Mouse (Mus musculus): ENCODE measurements around the gene Vamp9. TPM values are rescaled to one million over a fixed set of nuclear protein-coding genes. Genes with fewer than 3 reads are reported as not detected.
A peak's percentile ranks its signal among the peaks of the same experiment; 100 is the strongest.

The Vamp9 gene
- total and polyA plus RNA-seq, 3 experiments: not detected

GRCm38 (mm10) chr5:99953883-99954282 lies 47.8 kb downstream of the Vamp9 start:
- no peak for DNase-seq (ENCODE audit: low read depth, low spot score)
- Histone ChIP-seq H3K27me3 (ENCODE audit: control insufficient read depth in 1 of 2, insufficient read depth in 2 of 2, low read length in 2 of 2) (no peaks in the 10 kb centered on the region), H3K4me3 (ENCODE audit: control insufficient read depth in 1 of 2, insufficient read depth in 1 of 2, low read depth in 2 of 2, low read length in 2 of 2) (no peak overlapping the region), H3K27ac (ENCODE audit: control insufficient read depth, low read depth, low read length) (no peak overlapping the region), H3K36me3 (ENCODE audit: control insufficient read depth in 1 of 2, insufficient read depth in 2 of 2, low read length in 2 of 2) (no peaks in the 10 kb centered on the region), H3K4me1 (ENCODE audit: control insufficient read depth in 1 of 2, insufficient read depth in 2 of 2, low read length in 2 of 2) (no peaks in the 10 kb centered on the region), H3K9me3 (replicated peaks; ENCODE audit: insufficient read depth, low read length) (no peaks in the 10 kb centered on the region), H3K79me2 (ENCODE audit: control insufficient read depth, insufficient read depth, low read length, poor library complexity) (no peaks in the 10 kb centered on the region), H3K9ac (ENCODE audit: control insufficient read depth, low read depth, low read length, poor library complexity, severe bottlenecking) (no peak overlapping the region)
- TF ChIP-seq BHLHE40 (IDR thresholded peaks at IDR 0.05; ENCODE audit: borderline replicate concordance, low read depth, low read length): no peak

- H3K27ac ChIP-seq (ENCODE audit: control insufficient read depth, low read depth, low read length): no peak overlapping the region
- H3K4me1 ChIP-seq (ENCODE audit: control insufficient read depth in 1 of 2, insufficient read depth in 2 of 2, low read length in 2 of 2): no peaks in the 10 kb centered on the region; a peak in 1 of 4 replicates
- TF ChIP-seq USF1 (IDR thresholded peaks at IDR 0.05; ENCODE audit: low read depth, low read length): no peak
- 0 out of 2 replicates have a peak, but pooled peaks have one; percentile 17 for TF ChIP-seq ZMIZ1 (IDR thresholded peaks at IDR 0.05; ENCODE audit: low read depth, low read length)
- peaks cover 9 to 20% of the 10 kb centered on the region in 2 experiments for H3K36me3 ChIP-seq (ENCODE audit: control insufficient read depth in 1 of 2, insufficient read depth in 2 of 2, low read length in 2 of 2)
- H3K79me2 ChIP-seq (ENCODE audit: control insufficient read depth, insufficient read depth, low read length, poor library complexity): peaks cover 1% of the 10 kb centered on the region
- DNase-seq (ENCODE audit: low read depth, low spot score): peak; percentile 33
- H3K27me3 ChIP-seq (ENCODE audit: control insufficient read depth in 1 of 2, insufficient read depth in 2 of 2, low read length in 2 of 2): no peaks in the 10 kb centered on the region
- H3K9ac ChIP-seq (ENCODE audit: control insufficient read depth, low read depth, low read length, poor library complexity, severe bottlenecking): no peak overlapping the region
- no peaks in the 10 kb centered on the region for H3K9me3 ChIP-seq (replicated peaks; ENCODE audit: insufficient read depth, low read length)
- H3K4me3 ChIP-seq (ENCODE audit: control insufficient read depth in 1 of 2, insufficient read depth in 1 of 2, low read depth in 2 of 2, low read length in 2 of 2): no peak overlapping the region
These were observed 52.6 kb downstream of the Vamp9 start for GRCm38 (mm10) chr5:99958666-99959065.

GRCm38 (mm10) chr5:99959236-99959936 lies 53.3 kb downstream of the Vamp9 start:
- Histone ChIP-seq H3K36me3 (ENCODE audit: control insufficient read depth in 1 of 2, insufficient read depth in 2 of 2, low read length in 2 of 2) (peaks cover 14 to 25% of the 10 kb centered on the region in 2 experiments), H3K4me3 (ENCODE audit: control insufficient read depth in 1 of 2, insufficient read depth in 1 of 2, low read depth in 2 of 2, low read length in 2 of 2) (no peak overlapping the region), H3K27me3 (ENCODE audit: control insufficient read depth in 1 of 2, insufficient read depth in 2 of 2, low read length in 2 of 2) (no peaks in the 10 kb centered on the region), H3K27ac (ENCODE audit: control insufficient read depth, low read depth, low read length) (no peak overlapping the region), H3K9ac (ENCODE audit: control insufficient read depth, low read depth, low read length, poor library complexity, severe bottlenecking) (no peak overlapping the region), H3K79me2 (ENCODE audit: control insufficient read depth, insufficient read depth, low read length, poor library complexity) (peaks cover 4% of the 10 kb centered on the region), H3K4me1 (ENCODE audit: control insufficient read depth in 1 of 2, insufficient read depth in 2 of 2, low read length in 2 of 2) (no peaks in the 10 kb centered on the region; a peak in 1 of 4 replicates), H3K9me3 (replicated peaks; ENCODE audit: insufficient read depth, low read length) (no peaks in the 10 kb centered on the region)
- peak in 1 of 2 experiments; percentile 16; a peak in 1 of 4 replicates for TF ChIP-seq POLR2A (IDR thresholded peaks at IDR 0.05; ENCODE audit: control insufficient read depth in 1 of 2, insufficient read depth in 1 of 2, low read depth in 1 of 2, low read length in 2 of 2, poor library complexity in 1 of 2)
- TF ChIP-seq POLR2AphosphoS2 (IDR thresholded peaks at IDR 0.05; ENCODE audit: low read length): peak; percentile 37
- TF ChIP-seq MYB (IDR thresholded peaks at IDR 0.05; ENCODE audit: low read depth, low read length): no peak
- DNase-seq (ENCODE audit: low read depth, low spot score): no peak

- H3K9me3 ChIP-seq (replicated peaks; ENCODE audit: insufficient read depth, low read length): no peaks in the 10 kb centered on the region
- H3K9ac ChIP-seq (ENCODE audit: control insufficient read depth, low read depth, low read length, poor library complexity, severe bottlenecking): no peak overlapping the region
- H3K27me3 ChIP-seq (ENCODE audit: control insufficient read depth in 1 of 2, insufficient read depth in 2 of 2, low read length in 2 of 2): no peaks in the 10 kb centered on the region
- H3K27ac ChIP-seq (ENCODE audit: control insufficient read depth, low read depth, low read length): no peak overlapping the region
- TF ChIP-seq USF1 (IDR thresholded peaks at IDR 0.05; ENCODE audit: low read depth, low read length): peak; percentile 85
- TF ChIP-seq USF2 (IDR thresholded peaks at IDR 0.05; ENCODE audit: borderline replicate concordance in 1 of 2, insufficient read depth in 1 of 2, low read depth in 1 of 2, low read length in 2 of 2): 0 out of 4 replicates have a peak, but pooled peaks of 1 of the 2 experiments have one; percentile 20
- TF ChIP-seq POLR2A (IDR thresholded peaks at IDR 0.05; ENCODE audit: control insufficient read depth in 1 of 2, insufficient read depth in 1 of 2, low read depth in 1 of 2, low read length in 2 of 2, poor library complexity in 1 of 2): peak in 1 of 2 experiments; percentile 11; a peak in 1 of 4 replicates
- TF ChIP-seq EP300 (IDR thresholded peaks at IDR 0.05; ENCODE audit: low read depth in 1 of 2, low read length in 2 of 2): peak in 1 of 2 experiments; percentile 37; a peak in 1 of 4 replicates
- TF ChIP-seq BHLHE40 (IDR thresholded peaks at IDR 0.05; ENCODE audit: borderline replicate concordance, low read depth, low read length): peak; percentile 58; the same call in 1 of the 2 replicates
- no peak for TF ChIP-seq CTCF (IDR thresholded peaks at IDR 0.05 in 2 of 3, conservative IDR thresholded peaks at IDR 0.05 in 1 of 3; ENCODE audit: control insufficient read depth in 1 of 3, insufficient read depth in 1 of 3, low read depth in 2 of 3, low read length in 3 of 3, poor library complexity in 1 of 3, severe bottlenecking in 1 of 3)
- no peak for TF ChIP-seq TBP (IDR thresholded peaks at IDR 0.05; ENCODE audit: low read depth, low read length)
- no peak overlapping the region for H3K4me3 ChIP-seq (ENCODE audit: control insufficient read depth in 1 of 2, insufficient read depth in 1 of 2, low read depth in 2 of 2, low read length in 2 of 2)
- H3K4me1 ChIP-seq (ENCODE audit: control insufficient read depth in 1 of 2, insufficient read depth in 2 of 2, low read length in 2 of 2): no peaks in the 10 kb centered on the region; a peak in 1 of 4 replicates
- H3K36me3 ChIP-seq (ENCODE audit: control insufficient read depth in 1 of 2, insufficient read depth in 2 of 2, low read length in 2 of 2): peaks cover 18 to 31% of the 10 kb centered on the region in 2 experiments
- H3K79me2 ChIP-seq (ENCODE audit: control insufficient read depth, insufficient read depth, low read length, poor library complexity): peaks cover 5% of the 10 kb centered on the region
- DNase-seq (ENCODE audit: low read depth, low spot score): no peak
These were observed 53.9 kb downstream of the Vamp9 start for GRCm38 (mm10) chr5:99959960-99960359.
